Mouse (Mus musculus): Measurements from ENCODE around the gene Slc25a28. TPM values are rescaled to one million over a fixed set of nuclear protein-coding genes. Genes with fewer than 3 reads are reported as not detected.

Slc25a28 gene
- total RNA-seq (2023) = 10 to 100 TPM; 44.5 to 51.4 TPM

GRCm38 (mm10) chr19:43674730-43675524 lies at the start of gene Slc25a28:
Slc25a28 (minus strand) TSS chr19:43674881.

DNA sequence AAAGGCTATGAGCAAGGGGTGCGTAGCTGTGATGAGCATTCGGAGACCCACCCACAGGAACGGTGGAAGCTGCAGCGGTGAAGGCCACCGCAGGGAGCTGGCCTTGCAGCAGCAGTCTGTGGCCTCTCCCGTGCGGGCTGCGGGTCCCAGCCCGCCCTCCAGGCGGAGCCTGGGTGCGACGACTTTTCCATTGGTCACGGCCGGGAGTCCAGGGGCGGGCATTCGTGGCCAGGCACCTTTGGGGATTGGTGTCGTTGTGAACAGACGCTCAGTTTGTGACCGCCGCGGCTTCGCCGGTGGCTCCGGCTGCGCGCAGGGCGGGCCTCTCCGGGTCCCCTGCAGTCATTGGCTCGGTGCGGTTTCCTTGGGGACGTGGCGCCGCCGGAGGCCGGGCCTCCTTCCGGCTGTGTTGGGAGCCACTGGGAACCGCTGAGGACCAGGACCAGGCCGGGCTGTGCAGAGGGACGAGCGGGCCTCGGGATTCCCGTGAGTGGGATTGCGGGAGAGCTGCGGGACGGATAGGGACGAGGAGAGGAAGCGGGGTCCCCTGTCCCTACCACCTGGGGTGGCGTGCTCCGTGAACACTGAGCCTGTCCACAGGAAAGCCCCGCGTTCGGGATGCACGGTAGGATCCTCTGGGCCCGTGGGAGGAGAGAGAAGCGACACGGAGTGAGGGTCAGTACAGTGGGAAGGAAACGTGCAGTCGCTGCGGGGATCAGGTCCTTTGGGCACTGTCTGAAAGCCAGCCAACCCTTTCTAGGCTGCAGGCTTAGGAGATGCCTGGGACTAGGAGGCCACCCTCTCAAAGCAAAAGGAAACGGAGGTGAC lies 15.0 kb upstream of the Slc25a28 start, which contains the start of gene Entpd7:
TSS of gene Entpd7 (plus strand) at position 254 of the 828 bp plus-strand sequence.

Other genes with a start within 250 kb of the Slc25a28 start
- gene Cnnm1, start 234.4 kb downstream of the Slc25a28 start, total RNA-seq (2023) = not detected
- gene Got1, start 150.3 kb downstream of the Slc25a28 start, total RNA-seq (2023) = 10 to 100 TPM; 49.9 to 61.1 TPM
- gene Nkx2-3, start 62.6 kb downstream of the Slc25a28 start, total RNA-seq (2023) = not detected
- 10 to 100 TPM; 10.6 to 12.7 TPM for gene Entpd7, start 14.8 kb upstream of the Slc25a28 start, total RNA-seq (2023)
- gene Cutc, start 78.1 kb upstream of the Slc25a28 start, total RNA-seq (2023) = 1 to 10 TPM; 9.0 to 9.4 TPM
- gene Cox15, start 78.1 kb upstream of the Slc25a28 start, total RNA-seq (2023) = 10 to 100 TPM; 10.4 to 15.0 TPM
- not detected for gene Abcc2, start 107.3 kb upstream of the Slc25a28 start, total RNA-seq (2023)